Mouse (Mus musculus) heart, embryonic 14.5 days (tissue): ENCODE results near the gene Slc30a9. TPM values are rescaled to one million over a fixed set of nuclear protein-coding genes. Genes with fewer than 3 reads are reported as not detected.
A peak's percentile ranks its signal among the peaks of the same experiment; 100 is the strongest.

Experiments
- ATAC-seq: fragments of 200-750 bp; cut with Nextera tagmentation; 2 replicates; pipeline ENCODE4 v1.8.0; 2017; ENCODE audit warnings: low read depth, moderate TSS enrichment; ENCODE audit not compliant: insufficient number of reproducible peaks, insufficient read depth, low FRiP score
- H3K27ac ChIP-seq, 2 experiments: fragments of 200-500 bp in 1 of 2; fragments of 300-500 bp in 1 of 2; sonication (generic) in 1 of 2; replicated peaks in 1 of 2; 2 replicates each; pipeline ENCODE4 v1.5.1; 2012 to 2014; ENCODE audit warnings: low read depth in 2 of 2, low read length in 2 of 2, control low read depth in 1 of 2, mild to moderate bottlenecking in 1 of 2, mixed read lengths in 1 of 2; ENCODE audit not compliant: control insufficient read depth in 1 of 2, insufficient read depth in 1 of 2
- H3K27me3 ChIP-seq: fragments of 300-500 bp; sonication (generic); 2 replicates; pipeline ENCODE4 v1.6.1; 2014; ENCODE audit warnings: mild to moderate bottlenecking, low read length, control low read depth; ENCODE audit not compliant: control insufficient read depth, insufficient read depth
- H3K36me3 ChIP-seq: fragments of 300-500 bp; sonication (generic); 2 replicates; pipeline ENCODE4 v1.6.1; 2014; ENCODE audit warnings: mild to moderate bottlenecking, control low read depth, low read length, mixed read lengths; ENCODE audit not compliant: control insufficient read depth, insufficient read depth
- H3K4me1 ChIP-seq, 2 experiments: fragments of 200-500 bp in 1 of 2; fragments of 300-500 bp in 1 of 2; sonication (generic) in 1 of 2; 2 replicates each; pipeline ENCODE4 v1.6.1; 2012 to 2014; ENCODE audit warnings: low read length in 2 of 2, control low read depth in 1 of 2, mixed read lengths in 1 of 2; ENCODE audit not compliant: control insufficient read depth in 2 of 2, insufficient read depth in 2 of 2
- H3K4me2 ChIP-seq: fragments of 300-500 bp; sonication (generic); 2 replicates; pipeline ENCODE4 v1.6.1; 2014; ENCODE audit warnings: mild to moderate bottlenecking, low read length
- H3K4me3 ChIP-seq, 2 experiments: fragments of 200-500 bp in 1 of 2; fragments of 300-500 bp in 1 of 2; sonication (generic) in 1 of 2; 2 replicates each; pipeline ENCODE4 v1.5.1; 2012 to 2014; ENCODE audit warnings: low read length in 2 of 2, mild to moderate bottlenecking in 2 of 2, control low read depth in 1 of 2, low read depth in 1 of 2, moderate library complexity in 1 of 2; ENCODE audit not compliant: control insufficient read depth in 1 of 2, insufficient read depth in 1 of 2
- H3K9ac ChIP-seq: fragments of 300-500 bp; sonication (generic); 2 replicates; pipeline ENCODE4 v1.6.1; 2014; ENCODE audit warnings: mild to moderate bottlenecking, low read length
- H3K9me3 ChIP-seq: fragments of 300-500 bp; sonication (generic); 2 replicates; pipeline ENCODE4 v1.6.1; 2016; ENCODE audit warnings: low read length, control low read depth; ENCODE audit not compliant: control insufficient read depth
- WGBS: fragments of 180-500 bp; shearing (Covaris S2); extraction: QIAGEN DNeasy Blood & Tissue Kit; methylation state at CpG from one replicate; pipeline ENCODE4 v1.1.7; 2014; 5-methylcytosine and 5-hydroxymethylcytosine counted together
- polyA plus RNA-seq: library from polyadenylated mRNA; unstranded; fragments of >200 nt; fragmentation: Nextera tagmentation; extraction: Ambion mirVana; gene quantifications from 2 replicates; pipeline ENCODE4 v1.2.1, GENCODE M21; 2014

The Slc30a9 gene
- polyA plus RNA-seq, 1 experiment from 2014 or later, result 158 TPM

- H3K4me3 ChIP-seq, result no peak overlapping the region
- peaks cover 19% of the 10 kb centered on the region; the same call in 1 of the 2 replicates for H3K36me3 ChIP-seq
- no peak for ATAC-seq
- H3K9me3 ChIP-seq, result no peaks in the 10 kb centered on the region
- H3K4me2 ChIP-seq, result no peak overlapping the region
- no peaks in the 10 kb centered on the region; a peak in 1 of 4 replicates for H3K4me1 ChIP-seq
- no peaks in the 10 kb centered on the region for H3K27me3 ChIP-seq
- H3K27ac ChIP-seq, result no peak overlapping the region
- WGBS, result 90% methylated on average over 2 of the region's 2 CpGs
- no peak overlapping the region for H3K9ac ChIP-seq
These were observed 74.9 kb downstream of the Slc30a9 start for GRCm38 (mm10) chr5:67381690-67382089.

GRCm38 (mm10) chr5:67382556-67382955 is 75.8 kb downstream of the Slc30a9 start:
- H3K27me3 ChIP-seq, result no peaks in the 10 kb centered on the region
- no peaks in the 10 kb centered on the region for H3K9me3 ChIP-seq
- 88% methylated on average over 7 of the region's 7 CpGs for WGBS
- ATAC-seq, result no peak
- H3K36me3 ChIP-seq, result peaks cover 19% of the 10 kb centered on the region; the same call in 1 of the 2 replicates
- no peaks in the 10 kb centered on the region for H3K4me1 ChIP-seq
- H3K9ac ChIP-seq, result no peak overlapping the region
- H3K27ac ChIP-seq, result no peak overlapping the region
- H3K4me2 ChIP-seq, result no peak overlapping the region
- H3K4me3 ChIP-seq, result no peak overlapping the region

- no peak overlapping the region for H3K4me2 ChIP-seq
- ATAC-seq, result no peak
- 78% methylated on average over 6 of the region's 6 CpGs for WGBS
- no peak overlapping the region for H3K27ac ChIP-seq
- H3K27me3 ChIP-seq, result no peaks in the 10 kb centered on the region
- H3K36me3 ChIP-seq, result peaks cover 50% of the 10 kb centered on the region
- H3K4me1 ChIP-seq, result peaks cover 6 to 20% of the 10 kb centered on the region in 2 experiments
- no peak overlapping the region for H3K9ac ChIP-seq
- no peaks in the 10 kb centered on the region for H3K9me3 ChIP-seq
- no peak overlapping the region for H3K4me3 ChIP-seq
These were observed 87.2 kb downstream of the Slc30a9 start for GRCm38 (mm10) chr5:67393951-67394350.

GRCm38 (mm10) chr5:67395211-67395851 is 88.6 kb downstream of the Slc30a9 start:
- Histone ChIP-seq H3K4me2 (no peak overlapping the region), H3K36me3 (peaks cover 63% of the 10 kb centered on the region), H3K9me3 (no peaks in the 10 kb centered on the region), H3K4me3 (no peak overlapping the region), H3K4me1 (peaks cover 6 to 20% of the 10 kb centered on the region in 2 experiments), H3K27me3 (no peaks in the 10 kb centered on the region), H3K27ac (peak overlapping the region; percentile 26 to 39; a peak in 3 of 4 replicates), H3K9ac (no peak overlapping the region)
- 41% methylated on average over 11 of the region's 11 CpGs for WGBS
- ATAC-seq, result no peak

GRCm38 (mm10) chr5:67397186-67397585 is 90.4 kb downstream of the Slc30a9 start:
- H3K4me1 ChIP-seq, result peaks cover 6 to 20% of the 10 kb centered on the region in 2 experiments
- peaks cover 73% of the 10 kb centered on the region for H3K36me3 ChIP-seq
- no peak overlapping the region for H3K9ac ChIP-seq
- WGBS, result 90% methylated on average over 14 of the region's 14 CpGs
- no peak overlapping the region for H3K4me2 ChIP-seq
- no peaks in the 10 kb centered on the region for H3K9me3 ChIP-seq
- no peak for ATAC-seq
- H3K27me3 ChIP-seq, result no peaks in the 10 kb centered on the region
- H3K4me3 ChIP-seq, result no peak overlapping the region
- no peak overlapping the region for H3K27ac ChIP-seq

- H3K9ac ChIP-seq, result no peak overlapping the region
- peaks cover 3 to 9% of the 10 kb centered on the region in 2 experiments; a peak in 3 of 4 replicates for H3K4me1 ChIP-seq
- H3K27ac ChIP-seq, result no peak overlapping the region
- 90% methylated on average over 28 of the region's 28 CpGs for WGBS
- no peak overlapping the region for H3K4me3 ChIP-seq
- no peaks in the 10 kb centered on the region for H3K9me3 ChIP-seq
- H3K36me3 ChIP-seq, result peaks cover 83% of the 10 kb centered on the region
- ATAC-seq, result no peak
- H3K4me2 ChIP-seq, result no peak overlapping the region
- no peaks in the 10 kb centered on the region for H3K27me3 ChIP-seq
These were observed 93.3 kb downstream of the Slc30a9 start for GRCm38 (mm10) chr5:67399876-67400607.

- no peak overlapping the region for H3K9ac ChIP-seq
- H3K27ac ChIP-seq, result no peak overlapping the region
- H3K4me3 ChIP-seq, result no peak overlapping the region
- H3K9me3 ChIP-seq, result no peaks in the 10 kb centered on the region
- peaks cover 87% of the 10 kb centered on the region for H3K36me3 ChIP-seq
- peaks cover 0 to 1% of the 10 kb centered on the region in 2 experiments; a peak in 2 of 4 replicates for H3K4me1 ChIP-seq
- 91% methylated on average over 12 of the region's 12 CpGs for WGBS
- ATAC-seq, result no peak
- H3K4me2 ChIP-seq, result no peak overlapping the region
- no peaks in the 10 kb centered on the region for H3K27me3 ChIP-seq
These were observed 94.1 kb downstream of the Slc30a9 start for GRCm38 (mm10) chr5:67400608-67401480.
